Mouse (Mus musculus) C2C12 (cell line): Measurements from ENCODE around the gene Fry. TPM values are rescaled to one million over a fixed set of nuclear protein-coding genes. Genes with fewer than 3 reads are reported as not detected.

ENCODE experiments used
- H3K27me3 ChIP-seq: one replicate; pipeline ENCODE4 v1.6.1; 2011; ENCODE audit not compliant: control insufficient read depth, insufficient read depth, insufficient read length
- H3K36me3 ChIP-seq: one replicate; pipeline ENCODE4 v1.6.1; 2011; ENCODE audit not compliant: control insufficient read depth, insufficient read depth
- H3K4me3 ChIP-seq: one replicate; pipeline ENCODE4 v1.5.1; 2011; ENCODE audit warnings: mild to moderate bottlenecking, control low read depth; ENCODE audit not compliant: poor library complexity, insufficient read depth, severe bottlenecking
- H3K79me2 ChIP-seq: one replicate; pipeline ENCODE4 v1.6.1; 2011; ENCODE audit not compliant: control insufficient read depth, insufficient read depth
- H3K79me3 ChIP-seq: one replicate; pipeline ENCODE4 v1.6.1; 2011; ENCODE audit warnings: low read depth, control low read depth
- H3ac ChIP-seq: one replicate; pipeline ENCODE3; 2011; ENCODE audit warnings: low read depth; ENCODE audit not compliant: control insufficient read depth, insufficient read length
- CEBPB ChIP-seq: IDR thresholded peaks from one replicate; pipeline ENCODE4 v1.6.1; 2011; ENCODE audit warnings: low read depth, mild to moderate bottlenecking, control low read depth, moderate library complexity
- CTCF ChIP-seq: IDR thresholded peaks from one replicate; pipeline ENCODE4 v1.5.1; 2011; ENCODE audit not compliant: control insufficient read depth, insufficient read depth, insufficient read length
- FOSL1 ChIP-seq: IDR thresholded peaks from one replicate; pipeline ENCODE4 v1.8.0; 2011; ENCODE audit warnings: mild to moderate bottlenecking, low read length; ENCODE audit not compliant: poor library complexity, insufficient read depth, severe bottlenecking
- MAX ChIP-seq: IDR thresholded peaks from one replicate; pipeline ENCODE4 v1.6.1; 2011; ENCODE audit warnings: mild to moderate bottlenecking, control low read depth
- MYOD1 ChIP-seq: IDR thresholded peaks from one replicate; pipeline ENCODE4 v1.6.1; 2011; ENCODE audit warnings: low read depth; ENCODE audit not compliant: control insufficient read depth, insufficient read length
- MYOG ChIP-seq: IDR thresholded peaks from one replicate; pipeline ENCODE4 v1.6.1; 2011; ENCODE audit not compliant: control insufficient read depth, insufficient read length; ENCODE audit errors: extremely low read depth
- USF1 ChIP-seq: IDR thresholded peaks from one replicate; pipeline ENCODE4 v1.6.1; 2011; ENCODE audit warnings: low read depth, mild to moderate bottlenecking, control low read depth, moderate library complexity
- polyA plus RNA-seq: library from polyadenylated mRNA; unstranded; fragments of >200 nt; fragmentation: generic; extraction: Trizol; gene quantifications from one replicate; pipeline ENCODE4 v1.2.1, GENCODE M21; 2012; ENCODE audit warnings: missing spikeins

The Fry gene
- polyA plus RNA-seq, 1 experiment: 0.25 TPM

DNA sequence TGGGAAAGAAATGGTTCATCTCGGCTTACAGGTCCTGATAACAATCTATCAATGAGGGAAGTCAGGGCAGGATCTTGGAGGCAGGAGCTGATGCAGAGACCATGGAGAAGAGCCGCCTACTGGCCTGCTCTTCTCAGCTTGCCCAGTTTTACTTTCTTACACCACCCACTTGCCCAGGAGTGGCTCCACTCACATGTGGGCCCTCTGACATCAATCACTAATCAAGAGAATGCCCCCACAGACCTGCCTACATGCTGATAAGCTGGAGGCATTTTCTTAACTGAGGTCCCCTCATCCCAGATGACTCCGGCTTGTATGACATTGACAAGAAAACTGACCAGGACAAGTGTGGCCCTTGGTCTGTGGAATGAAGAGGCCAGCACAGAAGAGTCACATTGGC is 16.2 kb downstream of the Fry start:
- Histone ChIP-seq H3ac (no peak overlapping the region), H3K36me3 (no peaks in the 10 kb centered on the region), H3K79me2 (no peaks in the 10 kb centered on the region), H3K4me3 (no peak overlapping the region), H3K27me3 (no peaks in the 10 kb centered on the region), H3K79me3 (no peaks in the 10 kb centered on the region)
- TF ChIP-seq CTCF (no peak), MYOG (no peak), USF1 (no peak), CEBPB (no peak), MYOD1 (no peak), FOSL1 (no peak)

DNA sequence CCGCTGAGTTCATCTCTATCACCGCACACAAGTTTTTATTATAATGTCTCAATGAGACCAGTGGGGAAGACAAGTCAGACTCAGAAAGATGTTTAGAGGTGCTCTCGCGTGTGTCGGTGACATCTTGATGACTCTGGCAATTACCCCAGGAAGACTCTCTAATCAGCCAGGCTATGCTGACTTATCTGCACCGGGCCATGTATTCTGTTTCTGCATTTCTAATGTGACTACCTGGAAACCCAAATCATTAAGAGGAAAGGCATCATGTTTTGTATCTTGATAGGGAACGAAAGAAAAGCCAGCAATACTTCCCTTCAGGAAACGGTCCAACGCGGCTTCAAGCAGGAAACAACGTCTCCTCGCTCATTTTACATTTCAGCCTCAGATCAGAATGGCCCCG is 17.1 kb downstream of the Fry start:
- Histone ChIP-seq H3ac (no peak overlapping the region), H3K36me3 (no peaks in the 10 kb centered on the region), H3K27me3 (no peaks in the 10 kb centered on the region), H3K79me3 (no peaks in the 10 kb centered on the region), H3K79me2 (no peaks in the 10 kb centered on the region), H3K4me3 (no peak overlapping the region)
- TF ChIP-seq USF1 (no peak), MYOD1 (no peak), MYOG (no peak), CEBPB (no peak), CTCF (no peak), FOSL1 (no peak), MAX (no peak)

DNA sequence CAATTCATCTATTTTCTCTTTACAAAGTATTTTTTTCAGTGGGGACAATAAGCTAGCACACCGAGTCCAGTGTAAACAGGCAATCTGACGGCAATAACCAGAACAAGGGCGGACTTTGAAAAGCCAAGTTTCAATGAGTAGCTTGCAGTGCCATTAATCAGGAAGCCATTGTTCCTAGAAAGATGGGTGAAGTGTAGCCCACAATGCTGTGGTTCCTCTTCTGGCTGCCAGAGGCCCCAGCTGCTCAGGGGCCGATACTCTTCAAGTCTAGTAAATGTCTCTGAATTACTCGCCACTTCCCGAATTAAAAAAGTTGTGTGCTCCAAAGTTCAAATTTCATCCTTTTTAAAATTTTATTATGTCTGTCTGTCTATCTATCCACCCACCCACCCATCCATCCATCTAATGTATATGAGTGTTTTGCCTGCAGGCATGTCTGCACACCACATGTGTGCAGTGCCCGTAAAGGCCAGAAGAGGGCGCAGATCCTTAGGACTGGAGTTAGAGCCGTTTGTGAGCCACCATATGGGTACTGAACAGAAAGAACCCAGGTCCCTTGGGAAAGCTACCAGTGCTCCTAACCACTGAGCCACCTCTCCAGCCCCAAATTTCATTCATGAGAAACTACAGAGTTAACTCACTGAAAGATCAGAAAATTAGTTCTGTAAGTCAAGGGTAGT is 19.5 kb downstream of the Fry start:
- no peak for TF ChIP-seq MYOG
- H3K27me3 ChIP-seq: no peaks in the 10 kb centered on the region
- H3ac ChIP-seq: no peak overlapping the region
- no peaks in the 10 kb centered on the region for H3K79me3 ChIP-seq
- H3K79me2 ChIP-seq: no peaks in the 10 kb centered on the region
- no peaks in the 10 kb centered on the region for H3K36me3 ChIP-seq
- no peak overlapping the region for H3K4me3 ChIP-seq

DNA sequence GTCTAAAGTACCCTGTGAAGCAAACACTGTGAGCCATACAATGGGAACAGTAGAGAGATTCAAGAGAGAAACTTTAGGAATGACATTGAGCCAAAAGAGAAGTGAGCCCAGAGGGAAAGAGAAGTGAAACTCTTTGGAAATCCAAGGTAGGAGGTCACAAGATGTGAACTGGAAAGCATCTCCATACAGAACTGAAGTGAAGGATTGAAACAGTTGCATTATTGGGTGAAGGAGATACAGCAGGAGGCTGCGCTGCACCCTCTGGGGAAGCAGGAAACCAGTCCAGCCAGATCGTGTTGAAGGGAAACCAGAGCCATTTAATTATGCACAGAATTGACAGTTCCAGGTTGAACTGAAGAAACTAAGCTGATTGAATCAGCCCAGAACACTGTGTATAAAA is 22.1 kb downstream of the Fry start:
- Histone ChIP-seq H3K36me3 (no peaks in the 10 kb centered on the region), H3ac (no peak overlapping the region), H3K79me3 (no peaks in the 10 kb centered on the region), H3K4me3 (no peak overlapping the region), H3K79me2 (no peaks in the 10 kb centered on the region), H3K27me3 (no peaks in the 10 kb centered on the region)
- TF ChIP-seq USF1 (no peak), FOSL1 (no peak), MYOD1 (no peak), CTCF (no peak), MAX (no peak), CEBPB (no peak)

DNA sequence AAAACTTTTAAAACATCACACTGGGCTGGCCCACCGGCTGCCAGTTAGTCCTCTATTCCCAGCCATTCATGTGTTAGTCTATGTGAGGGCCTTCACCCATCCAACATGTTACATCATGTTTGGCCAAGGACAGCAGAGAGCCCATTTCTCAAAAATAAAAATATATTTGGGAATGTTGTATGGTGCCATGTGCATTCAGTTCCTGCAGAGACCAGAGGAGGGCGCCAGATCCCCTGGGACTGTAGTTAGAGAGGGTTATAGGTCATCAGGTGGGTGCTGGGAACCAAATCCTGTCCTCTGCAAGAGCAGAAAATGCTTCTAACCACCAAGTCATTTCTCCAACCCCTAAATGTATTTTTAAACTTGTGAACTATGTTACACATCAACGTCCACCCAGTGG is 27.5 kb downstream of the Fry start:
- H3K27me3 ChIP-seq: no peaks in the 10 kb centered on the region
- H3ac ChIP-seq: no peak overlapping the region
- H3K4me3 ChIP-seq: no peak overlapping the region
- H3K79me2 ChIP-seq: no peaks in the 10 kb centered on the region
- H3K36me3 ChIP-seq: no peaks in the 10 kb centered on the region
- H3K79me3 ChIP-seq: no peaks in the 10 kb centered on the region
- TF ChIP-seq MYOD1 (no peak), MYOG (no peak), FOSL1 (no peak), CTCF (no peak), MAX (no peak)

GRCm38 (mm10) chr5:150146612-150147011 is 28.2 kb downstream of the Fry start:
- no peak overlapping the region for H3K4me3 ChIP-seq
- no peaks in the 10 kb centered on the region for H3K79me2 ChIP-seq
- no peaks in the 10 kb centered on the region for H3K36me3 ChIP-seq
- H3K79me3 ChIP-seq: no peaks in the 10 kb centered on the region
- H3K27me3 ChIP-seq: no peaks in the 10 kb centered on the region
- no peak for TF ChIP-seq MYOG
- TF ChIP-seq CEBPB: no peak
- no peak for TF ChIP-seq MYOD1
- no peak for TF ChIP-seq USF1
- TF ChIP-seq FOSL1: no peak
- no peak for TF ChIP-seq MAX
- no peak for TF ChIP-seq CTCF
- H3ac ChIP-seq: no peak overlapping the region
